Mouse (Mus musculus) kidney, postnatal 0 days (tissue): ENCODE measurements around the gene Pax8. TPM values are rescaled to one million over a fixed set of nuclear protein-coding genes. Genes with fewer than 3 reads are reported as not detected.

Experiments used
- ATAC-seq: fragments of 200-750 bp; cut with Nextera tagmentation; replicated peaks from 2 replicates; pipeline ENCODE4 v1.8.0; 2017; ENCODE audit warnings: low read depth, moderate number of reproducible peaks, moderate TSS enrichment, moderate library complexity; ENCODE audit not compliant: low FRiP score
- DNase-seq: peaks from one replicate; pipeline ENCODE4 v3.0.0-alpha.2; 2016; ENCODE audit warnings: low spot score
- H3K27ac ChIP-seq: fragments of 300-500 bp; sonication (generic); 2 replicates; pipeline ENCODE4 v1.5.1; 2014; ENCODE audit warnings: mild to moderate bottlenecking
- H3K27me3 ChIP-seq: fragments of 300-500 bp; sonication (generic); 2 replicates; pipeline ENCODE4 v1.6.1; 2014; ENCODE audit warnings: low read length, mixed read lengths; ENCODE audit not compliant: insufficient read depth
- H3K36me3 ChIP-seq: fragments of 300-500 bp; sonication (generic); 2 replicates; pipeline ENCODE4 v1.6.1; 2014; ENCODE audit warnings: low read length, mixed read lengths; ENCODE audit not compliant: insufficient read depth
- H3K4me1 ChIP-seq: fragments of 300-500 bp; sonication (generic); replicated peaks from 2 replicates; pipeline ENCODE4 v1.6.1; 2014; ENCODE audit warnings: antibody characterized with exemption, low read length, mixed read lengths; ENCODE audit not compliant: insufficient read depth
- H3K4me2 ChIP-seq: fragments of 300-500 bp; sonication (generic); 2 replicates; pipeline ENCODE4 v1.6.1; 2014; ENCODE audit warnings: mild to moderate bottlenecking, low read length, moderate library complexity, mixed read lengths
- H3K4me3 ChIP-seq: fragments of 300-500 bp; sonication (generic); replicated peaks from 2 replicates; pipeline ENCODE4 v1.5.1; 2014; ENCODE audit warnings: low read depth, low read length
- H3K9ac ChIP-seq: fragments of 300-500 bp; sonication (generic); 2 replicates; pipeline ENCODE4 v1.6.1; 2014; ENCODE audit warnings: low read depth, low read length
- H3K9me3 ChIP-seq: fragments of 300-500 bp; sonication (generic); replicated peaks from 2 replicates; pipeline ENCODE4 v1.6.1; 2016; ENCODE audit warnings: low read length, inconsistent platforms, mixed read lengths
- CTCF ChIP-seq: IDR thresholded peaks from 2 replicates; pipeline ENCODE4 v1.5.1; 2016; ENCODE audit warnings: antibody characterized with exemption, low read depth, mild to moderate bottlenecking, moderate library complexity
- WGBS: fragments of 180-500 bp; shearing (Covaris S2); extraction: QIAGEN DNeasy Blood & Tissue Kit; methylation state at CpG from one replicate; pipeline ENCODE4 v1.1.7; 2014; 5-methylcytosine and 5-hydroxymethylcytosine counted together
- polyA plus RNA-seq: library from polyadenylated mRNA; unstranded; fragments of >200 nt; fragmentation: Nextera tagmentation; extraction: Ambion mirVana; gene quantifications from 2 replicates; pipeline ENCODE4 v1.2.1, GENCODE M21; 2015

Gene Pax8
- polyA plus RNA-seq, 1 experiment from 2014 or later = 116 TPM

GRCm38 (mm10) chr2:24479151-24479550, 3.8 kb upstream of the Pax8 start:
- ATAC-seq = no peak
- peaks cover 12% of the 10 kb centered on the region for H3K4me1 ChIP-seq
- H3K4me2 ChIP-seq = peak overlapping the region; percentile 25; the same call in 1 of the 2 replicates
- no peak overlapping the region for H3K4me3 ChIP-seq
- 7% methylated on average over 1 of the region's 1 CpGs for WGBS
- no peaks in the 10 kb centered on the region for H3K36me3 ChIP-seq
- no peaks in the 10 kb centered on the region for H3K9me3 ChIP-seq
- H3K27me3 ChIP-seq = peaks cover 8% of the 10 kb centered on the region; the same call in 1 of the 2 replicates
- DNase-seq = no peak
- no peak overlapping the region for H3K9ac ChIP-seq
- peak overlapping the region; percentile 87 for H3K27ac ChIP-seq
- peak; percentile 39; the same call in 1 of the 2 replicates for TF ChIP-seq CTCF

- no peaks in the 10 kb centered on the region for H3K9me3 ChIP-seq
- ATAC-seq (no peak; the same call in 1 of the 2 replicates), DNase-seq (peak; percentile 64)
- no peak overlapping the region for H3K4me3 ChIP-seq
- H3K27ac ChIP-seq = peak overlapping the region; percentile 87
- H3K4me2 ChIP-seq = peak overlapping the region; percentile 25; the same call in 1 of the 2 replicates
- H3K27me3 ChIP-seq = peaks cover 8% of the 10 kb centered on the region; the same call in 1 of the 2 replicates
- H3K36me3 ChIP-seq = no peaks in the 10 kb centered on the region
- H3K9ac ChIP-seq = no peak overlapping the region
- H3K4me1 ChIP-seq = peaks cover 12% of the 10 kb centered on the region
- WGBS = 46% methylated on average over 4 of the region's 4 CpGs
- TF ChIP-seq CTCF = no peak
Observed at GRCm38 (mm10) chr2:24478611-24479010, 3.2 kb upstream of the Pax8 start.

GRCm38 (mm10) chr2:24474514-24475378, 653 bp downstream of the Pax8 start:
- DNase-seq = no peak

DNA sequence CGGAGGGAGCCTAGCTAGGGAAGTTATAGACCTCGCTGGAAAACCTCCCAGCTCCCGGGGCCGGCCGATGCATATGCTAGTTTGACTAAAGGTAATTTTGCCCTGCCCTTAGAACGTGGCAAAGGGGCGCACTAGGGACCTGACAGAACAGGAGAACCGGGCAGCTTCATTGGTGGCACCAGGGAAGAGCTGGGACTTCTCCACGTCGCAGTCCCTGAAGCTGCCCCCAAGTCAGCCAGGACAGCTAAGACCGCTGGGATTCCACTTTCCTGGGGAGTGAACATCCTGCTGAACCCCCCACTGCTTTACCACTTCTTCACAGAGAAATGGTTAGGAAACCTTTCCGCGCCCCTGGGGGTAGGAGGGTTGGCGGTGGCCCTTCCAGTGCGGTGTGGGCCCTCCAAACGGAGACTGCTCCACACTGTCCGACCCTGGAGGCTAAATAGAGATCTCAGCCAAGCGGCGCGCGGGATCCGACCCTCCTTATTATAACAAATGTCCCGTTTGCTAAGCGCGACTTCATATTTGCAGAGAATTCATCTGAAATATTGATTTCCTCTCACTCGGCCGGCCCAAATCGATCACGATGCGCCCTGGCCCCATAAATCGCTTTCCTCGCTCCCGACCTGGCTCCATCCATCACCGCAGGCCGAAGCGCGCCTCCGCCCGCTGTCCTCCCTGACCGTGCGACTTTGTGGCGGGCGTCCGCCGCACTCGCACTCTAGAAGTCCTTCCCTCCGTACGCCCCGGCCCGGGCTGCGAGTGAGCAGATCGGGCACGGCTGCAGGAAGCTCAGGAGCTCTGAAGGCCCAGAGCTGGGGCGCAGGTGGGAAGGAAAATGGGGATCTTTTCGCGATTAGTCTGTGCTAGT, 1.5 kb downstream of the Pax8 start:
- Histone ChIP-seq H3K4me1 (peaks cover 7% of the 10 kb centered on the region), H3K4me2 (peak overlapping the region; percentile 57), H3K27ac (peak overlapping the region; percentile 95), H3K9me3 (no peaks in the 10 kb centered on the region), H3K27me3 (peaks cover 8% of the 10 kb centered on the region; the same call in 1 of the 2 replicates), H3K4me3 (peak overlapping the region; percentile 75), H3K36me3 (no peaks in the 10 kb centered on the region), H3K9ac (peak overlapping the region; percentile 85)
- TF ChIP-seq CTCF = no peak
- WGBS = under 1% methylated on average over 56 of the region's 56 CpGs
- no peak for DNase-seq
- no peak for ATAC-seq

More at GRCm38 (mm10) chr2:24474514-24475378, 653 bp downstream of the Pax8 start:
- peak overlapping the region; percentile 57 for H3K4me2 ChIP-seq
- H3K4me3 ChIP-seq = peak overlapping the region; percentile 75
- peaks cover 8% of the 10 kb centered on the region for H3K4me1 ChIP-seq
- H3K9me3 ChIP-seq = no peaks in the 10 kb centered on the region
- ATAC-seq = peak; percentile 26
- H3K27ac ChIP-seq = peak overlapping the region; percentile 95
- H3K36me3 ChIP-seq = no peaks in the 10 kb centered on the region
- H3K9ac ChIP-seq = peak overlapping the region; percentile 85
- peaks cover 8% of the 10 kb centered on the region; the same call in 1 of the 2 replicates for H3K27me3 ChIP-seq
- no peak for TF ChIP-seq CTCF
- 26% methylated on average over 28 of the region's 29 CpGs for WGBS

GRCm38 (mm10) chr2:24472677-24473076, 2.7 kb downstream of the Pax8 start:
- H3K9ac ChIP-seq = peak overlapping the region; percentile 85
- DNase-seq (no peak), ATAC-seq (no peak)
- H3K27me3 ChIP-seq = peaks cover 8% of the 10 kb centered on the region; the same call in 1 of the 2 replicates
- TF ChIP-seq CTCF = no peak
- H3K27ac ChIP-seq = peak overlapping the region; percentile 95
- peak overlapping the region; percentile 75 for H3K4me3 ChIP-seq
- no peaks in the 10 kb centered on the region for H3K36me3 ChIP-seq
- H3K9me3 ChIP-seq = no peaks in the 10 kb centered on the region
- H3K4me2 ChIP-seq = peak overlapping the region; percentile 57
- H3K4me1 ChIP-seq = peaks cover 18% of the 10 kb centered on the region
- WGBS = 6% methylated on average over 11 of the region's 11 CpGs

GRCm38 (mm10) chr2:24472111-24472510, 3.3 kb downstream of the Pax8 start:
- DNase-seq (no peak), ATAC-seq (no peak)
- Histone ChIP-seq H3K36me3 (no peaks in the 10 kb centered on the region), H3K4me1 (peaks cover 24% of the 10 kb centered on the region), H3K27ac (peak overlapping the region; percentile 39; the same call in 1 of the 2 replicates), H3K4me3 (peak overlapping the region; percentile 75), H3K9me3 (no peaks in the 10 kb centered on the region), H3K9ac (peak overlapping the region; percentile 49; the same call in 1 of the 2 replicates), H3K4me2 (peak overlapping the region; percentile 57), H3K27me3 (peaks cover 8% of the 10 kb centered on the region; the same call in 1 of the 2 replicates)
- no peak for TF ChIP-seq CTCF
- 8% methylated on average over 7 of the region's 7 CpGs for WGBS
